ENCODE assay signal across 21 mouse cellular contexts in genomic region chr14:34223362-34223898, GRCm38 (mm10). TPM values are rescaled to one million over a fixed set of nuclear protein-coding genes. Genes with fewer than 3 reads are reported as not detected.
DNase-seq lines count a peak whose midpoint lies in the region; ATAC-seq and TF ChIP-seq lines count a peak whose summit lies in the region.
"Had no signal": no experiment of that assay in that cellular context is flagged by ENCODE, and none has a peak within 500 bp of the region (broad histone marks: within the 10 kb centered on the region; RNA-seq: fewer than 3 reads in every experiment).

No protein-coding gene starts in this region.

- WGBS in intestine, embryonic 14.5 days, result 73% methylated on average over 5 of the region's 5 CpGs
- 49% methylated on average over 5 of the region's 5 CpGs for WGBS in intestine, postnatal 0 days
- 47% methylated on average over 5 of the region's 5 CpGs for WGBS in lung, embryonic 16.5 days
- WGBS in liver, embryonic 12.5 days (ENCODE audit: insufficient replicate concordance), result 40% methylated on average over 5 of the region's 5 CpGs

- H3K4me1 ChIP-seq in intestine, embryonic 14.5 days (replicated peaks; ENCODE audit: control insufficient read depth, insufficient read depth, low read length), result peaks cover 5% of the 10 kb centered on the region
- no peaks in the 10 kb centered on the region for H3K4me1 ChIP-seq in intestine, postnatal 0 days (replicated peaks; ENCODE audit: control insufficient read depth, insufficient read depth, low read length)
- peaks cover 7% of the 10 kb centered on the region; the same call in 1 of the 2 replicates for H3K4me1 ChIP-seq in lung, embryonic 16.5 days (replicated peaks; ENCODE audit: control insufficient read depth, insufficient read depth, low read length)
- no peaks in the 10 kb centered on the region; the same call in 1 of the 2 replicates for H3K4me1 ChIP-seq in liver, embryonic 12.5 days

- no peaks in the 10 kb centered on the region for H3K36me3 ChIP-seq in intestine, embryonic 14.5 days (ENCODE audit: control insufficient read depth, insufficient read depth, low read length)
- no peaks in the 10 kb centered on the region for H3K36me3 ChIP-seq in intestine, postnatal 0 days (ENCODE audit: control insufficient read depth, insufficient read depth)
- no peaks in the 10 kb centered on the region for H3K36me3 ChIP-seq in lung, embryonic 16.5 days (ENCODE audit: control insufficient read depth, insufficient read depth, low read length)
- H3K36me3 ChIP-seq in liver, embryonic 12.5 days, result no peaks in the 10 kb centered on the region
- H3K36me3 ChIP-seq: embryonic facial prominence, embryonic 12.5 days; hindbrain, embryonic 15.5 days; limb, embryonic 13.5 days; liver, embryonic 13.5 days; midbrain, embryonic 12.5 days had no signal

- H3K4me2 ChIP-seq in intestine, embryonic 14.5 days (ENCODE audit: low read length), result no peak overlapping the region
- no peak overlapping the region for H3K4me2 ChIP-seq in intestine, postnatal 0 days (replicated peaks; ENCODE audit: low read depth)
- H3K4me2 ChIP-seq in lung, embryonic 16.5 days (ENCODE audit: low read depth, low read length), result no peak overlapping the region
- H3K4me2 ChIP-seq in liver, embryonic 12.5 days, result no peak overlapping the region
- H3K4me2 ChIP-seq: embryonic facial prominence, embryonic 12.5 days; hindbrain, embryonic 15.5 days; limb, embryonic 13.5 days; liver, embryonic 13.5 days; midbrain, embryonic 12.5 days had no signal

- no peaks in the 10 kb centered on the region for H3K9me3 ChIP-seq in intestine, embryonic 14.5 days (ENCODE audit: control insufficient read depth, low read length)
- H3K9me3 ChIP-seq in intestine, postnatal 0 days (ENCODE audit: control insufficient read depth), result no peaks in the 10 kb centered on the region
- no peaks in the 10 kb centered on the region for H3K9me3 ChIP-seq in lung, embryonic 16.5 days (ENCODE audit: control insufficient read depth, low read length)
- H3K9me3 ChIP-seq in liver, embryonic 12.5 days (replicated peaks), result no peaks in the 10 kb centered on the region
- H3K9me3 ChIP-seq: embryonic facial prominence, embryonic 12.5 days; hindbrain, embryonic 15.5 days; limb, embryonic 13.5 days; liver, embryonic 13.5 days; midbrain, embryonic 12.5 days had no signal

- no peak for TF ChIP-seq CTCF in intestine, postnatal 0 days (IDR thresholded peaks at IDR 0.05; ENCODE audit: low read depth)

- no peak overlapping the region for H3K9ac ChIP-seq in intestine, embryonic 14.5 days (ENCODE audit: low read length)
- H3K9ac ChIP-seq in intestine, postnatal 0 days (ENCODE audit: low read depth, low read length), result no peak overlapping the region
- no peak overlapping the region for H3K9ac ChIP-seq in lung, embryonic 16.5 days (ENCODE audit: low read length)
- H3K9ac ChIP-seq in liver, embryonic 12.5 days, result no peak overlapping the region
- H3K9ac ChIP-seq: embryonic facial prominence, embryonic 12.5 days; hindbrain, embryonic 15.5 days; limb, embryonic 13.5 days; liver, embryonic 13.5 days; midbrain, embryonic 12.5 days had no signal

- no peak overlapping the region for H3K27ac ChIP-seq in intestine, embryonic 14.5 days (ENCODE audit: low read depth)
- no peak overlapping the region for H3K27ac ChIP-seq in intestine, postnatal 0 days (ENCODE audit: low read depth, low read length)
- no peak overlapping the region for H3K27ac ChIP-seq in lung, embryonic 16.5 days (ENCODE audit: low read length)
- H3K27ac ChIP-seq in liver, embryonic 12.5 days, result no peak overlapping the region
- H3K27ac ChIP-seq: embryonic facial prominence, embryonic 12.5 days; hindbrain, embryonic 15.5 days; limb, embryonic 13.5 days; liver, embryonic 13.5 days; midbrain, embryonic 12.5 days had no signal

- no peak for ATAC-seq in intestine, embryonic 14.5 days (replicated peaks; ENCODE audit: low FRiP score, low TSS enrichment, low read depth)
- ATAC-seq in intestine, postnatal 0 days, result no peak
- ATAC-seq in lung, embryonic 16.5 days (ENCODE audit: low read depth), result peak; percentile 90
- ATAC-seq in liver, embryonic 12.5 days, result no peak
- no peak for ATAC-seq in megakaryocyte, adult 5-6 weeks (ENCODE audit: poor library complexity, severe bottlenecking)

- DNase-seq in intestine, embryonic 14.5 days (ENCODE audit: low spot score), result peak; percentile 45
- peak; percentile 41 to 72 for DNase-seq in lung, postnatal 4 days
- DNase-seq in embryo, embryonic 9.5 days (ENCODE audit: extremely low spot score), result no peak
- DNase-seq: cerebellum, adult 11 months; cerebellum, postnatal 14 days; gastrocnemius, postnatal 36 days; kidney, adult 11 months; kidney, postnatal 4 days; liver, embryonic 13.5 days; right cerebral cortex, postnatal 14 days; thymus, postnatal 4 days had no signal

- H3K4me3 ChIP-seq in intestine, embryonic 14.5 days (ENCODE audit: low read depth, low read length), result no peak overlapping the region
- no peak overlapping the region for H3K4me3 ChIP-seq in intestine, postnatal 0 days (ENCODE audit: low read depth, low read length)
- H3K4me3 ChIP-seq in lung, embryonic 16.5 days (ENCODE audit: low read length), result no peak overlapping the region
- H3K4me3 ChIP-seq in liver, embryonic 12.5 days, result no peak overlapping the region
- H3K4me3 ChIP-seq: embryonic facial prominence, embryonic 12.5 days; hindbrain, embryonic 15.5 days; limb, embryonic 13.5 days; liver, embryonic 13.5 days; midbrain, embryonic 12.5 days had no signal

- H3K27me3 ChIP-seq in intestine, embryonic 14.5 days (replicated peaks; ENCODE audit: control insufficient read depth, insufficient read depth, low read length), result peaks cover 24% of the 10 kb centered on the region
- peaks cover 24% of the 10 kb centered on the region; the same call in 1 of the 2 replicates for H3K27me3 ChIP-seq in intestine, postnatal 0 days (replicated peaks; ENCODE audit: control insufficient read depth, insufficient read depth, low read length)
- H3K27me3 ChIP-seq in lung, embryonic 16.5 days (ENCODE audit: control insufficient read depth, insufficient read depth, low read depth, low read length), result peaks cover 19% of the 10 kb centered on the region
- peaks cover 34% of the 10 kb centered on the region for H3K27me3 ChIP-seq in liver, embryonic 12.5 days (replicated peaks)

RNA-seq across cellular contexts. Expression of gene Syt15, which starts 4.0 kb away (rescaled TPM):
- polyA plus RNA-seq in intestine, embryonic 14.5 days (2014; fragmentation: Nextera tagmentation; extraction: Ambion mirVana), result 0.54 and 0.60 TPM in 2 replicates
- polyA plus RNA-seq in intestine, postnatal 0 days (2015; fragmentation: Nextera tagmentation; extraction: Ambion mirVana), result 1.0 and 1.2 TPM in 2 replicates
- 0.87 and 1.0 TPM in 2 replicates for polyA plus RNA-seq in lung, embryonic 16.5 days (2015; fragmentation: Nextera tagmentation; extraction: Ambion mirVana)
- polyA plus RNA-seq in liver, embryonic 12.5 days (2016; fragmentation: Nextera tagmentation; extraction: Ambion mirVana), result 0.44 TPM in 2 replicates
- total RNA-seq in megakaryocyte, adult 5-6 weeks (2015), result not detected in 2 replicates
- total RNA-seq in megakaryocyte, adult 5-6 weeks (2017), result not detected in 2 replicates
- total RNA-seq: ES-E14; hematopoietic stem cell, adult 5-6 weeks had no signal

RNA-seq across cellular contexts. Expression of gene Gprin2, which starts 22.0 kb away (rescaled TPM):
- 0.39 TPM in 2 replicates for polyA plus RNA-seq in intestine, embryonic 14.5 days (2014; fragmentation: Nextera tagmentation; extraction: Ambion mirVana)
- 0.13 and 0.17 TPM in 2 replicates for polyA plus RNA-seq in intestine, postnatal 0 days (2015; fragmentation: Nextera tagmentation; extraction: Ambion mirVana)
- 0.21 and 0.30 TPM in 2 replicates for polyA plus RNA-seq in lung, embryonic 16.5 days (2015; fragmentation: Nextera tagmentation; extraction: Ambion mirVana)
- 0.13 TPM in 2 replicates for polyA plus RNA-seq in liver, embryonic 12.5 days (2016; fragmentation: Nextera tagmentation; extraction: Ambion mirVana)
- not detected in 2 replicates for total RNA-seq in megakaryocyte, adult 5-6 weeks (2015)
- not detected in 2 replicates for total RNA-seq in megakaryocyte, adult 5-6 weeks (2017)
